Mouse (Mus musculus) cerebellum, adult 9-11 months (tissue): Measurements from ENCODE around the gene Snx22.

ENCODE experiments used
- DNase-seq: peaks from one replicate; pipeline ENCODE4 v3.0.0; 2022

Gene Snx22

GRCm38 (mm10) chr9:66069583-66069982, at the start of gene Snx22:
TSS of gene Snx22 (minus strand) at chr9:66069719.
- peak; percentile 89 for DNase-seq

GRCm38 (mm10) chr9:66116890-66117289, 47.4 kb upstream of the Snx22 start:
- no peak for DNase-seq

- no peak for DNase-seq
Observed at GRCm38 (mm10) chr9:66114341-66114740, 44.8 kb upstream of the Snx22 start.

- DNase-seq = no peak
Observed at GRCm38 (mm10) chr9:66110611-66111379, 41.3 kb upstream of the Snx22 start.

GRCm38 (mm10) chr9:66110126-66110525, 40.6 kb upstream of the Snx22 start:
- no peak for DNase-seq

- DNase-seq = no peak
Observed at GRCm38 (mm10) chr9:66109574-66109973, 40.1 kb upstream of the Snx22 start.

- DNase-seq = no peak
Observed at GRCm38 (mm10) chr9:66105168-66105567, 35.6 kb upstream of the Snx22 start.

- DNase-seq = no peak
Observed at GRCm38 (mm10) chr9:66104601-66105000, 35.1 kb upstream of the Snx22 start.

GRCm38 (mm10) chr9:66102668-66103067, 33.1 kb upstream of the Snx22 start:
- DNase-seq = no peak

GRCm38 (mm10) chr9:66101577-66101976, 32.1 kb upstream of the Snx22 start:
- peak; percentile 28 for DNase-seq

GRCm38 (mm10) chr9:66092664-66093063, 23.1 kb upstream of the Snx22 start:
- no peak for DNase-seq

GRCm38 (mm10) chr9:66091327-66092231, 22.1 kb upstream of the Snx22 start:
- DNase-seq = no peak

GRCm38 (mm10) chr9:66090593-66091244, 21.2 kb upstream of the Snx22 start:
- no peak for DNase-seq

- no peak for DNase-seq
Observed at GRCm38 (mm10) chr9:66088411-66088810, 18.9 kb upstream of the Snx22 start.

- no peak for DNase-seq
Observed at GRCm38 (mm10) chr9:66087062-66087461, 17.5 kb upstream of the Snx22 start.

GRCm38 (mm10) chr9:66084171-66084570, 14.7 kb upstream of the Snx22 start:
- no peak for DNase-seq

GRCm38 (mm10) chr9:66081999-66082398, 12.5 kb upstream of the Snx22 start:
- no peak for DNase-seq

GRCm38 (mm10) chr9:66080804-66081459, 11.4 kb upstream of the Snx22 start:
- no peak for DNase-seq

GRCm38 (mm10) chr9:66078493-66078892, 9.0 kb upstream of the Snx22 start:
- no peak for DNase-seq

- no peak for DNase-seq
Observed at GRCm38 (mm10) chr9:66078072-66078471, 8.6 kb upstream of the Snx22 start.

- no peak for DNase-seq
Observed at GRCm38 (mm10) chr9:66072754-66073153, 3.2 kb upstream of the Snx22 start.

- DNase-seq = no peak
Observed at GRCm38 (mm10) chr9:66070151-66070550, 632 bp upstream of the Snx22 start.

GRCm38 (mm10) chr9:66068971-66069391, 538 bp downstream of the Snx22 start:
- peak; percentile 48 for DNase-seq
